Mouse (Mus musculus) T-helper 17 cell (primary cell): ENCODE measurements around the gene Gm16223.

Experiments used
- in situ Hi-C, 2 experiments: fragments of 300-600 bp; cut with MboI, MseI; formaldehyde crosslinking; loops; 1 replicate in 1 of 2; 2 replicates in 1 of 2; pipeline ENCODE4 v1.15.1; 2025; ENCODE audit warnings: high pct_unique_total_duplicates in 2 of 2

The Gm16223 gene

GRCm38 (mm10) chr5:42212353-42212752, 144.6 kb downstream of the Gm16223 start:
- in situ Hi-C loops = no loop called here

GRCm38 (mm10) chr5:42224840-42225239, 157.1 kb downstream of the Gm16223 start:
- in situ Hi-C loops = no loop called here

- in situ Hi-C loops = no loop called here
These were observed 160.9 kb downstream of the Gm16223 start for GRCm38 (mm10) chr5:42228631-42229030.

- in situ Hi-C loops = no loop called here
These were observed 171.5 kb downstream of the Gm16223 start for GRCm38 (mm10) chr5:42239291-42239690.

- in situ Hi-C loops = no loop called here
These were observed 172.0 kb downstream of the Gm16223 start for GRCm38 (mm10) chr5:42239806-42240205.

GRCm38 (mm10) chr5:42250376-42250775, 182.6 kb downstream of the Gm16223 start:
- in situ Hi-C loops = no loop called here
